Mouse (Mus musculus): ENCODE results near the gene Igsf11. TPM values are rescaled to one million over a fixed set of nuclear protein-coding genes. Genes with fewer than 3 reads are reported as not detected.

Igsf11 gene
- polyA plus RNA-seq, 1 experiment from 2014 or later = 0.66 TPM

- no peak for ATAC-seq (ENCODE audit: insufficient number of reproducible peaks, insufficient read depth, low FRiP score, low TSS enrichment, low read depth)
- 34% methylated on average over 6 of the region's 6 CpGs for WGBS
- H3K9ac ChIP-seq = no peak overlapping the region
- H3K9me3 ChIP-seq = no peaks in the 10 kb centered on the region
- no peaks in the 10 kb centered on the region for H3K4me1 ChIP-seq
- H3K36me3 ChIP-seq = no peaks in the 10 kb centered on the region
- no peaks in the 10 kb centered on the region for H3K27me3 ChIP-seq
- no peak overlapping the region for H3K4me3 ChIP-seq
- H3K27ac ChIP-seq = no peak overlapping the region
- no peak overlapping the region for H3K4me2 ChIP-seq
Observed at GRCm38 (mm10) chr16:38941275-38941674, 48.8 kb downstream of the Igsf11 start.

- no peaks in the 10 kb centered on the region for H3K9me3 ChIP-seq
- H3K9ac ChIP-seq = no peak overlapping the region
- H3K27me3 ChIP-seq = no peaks in the 10 kb centered on the region
- no peak overlapping the region for H3K27ac ChIP-seq
- no peaks in the 10 kb centered on the region for H3K36me3 ChIP-seq
- H3K4me3 ChIP-seq = no peak overlapping the region
- no peak overlapping the region for H3K4me2 ChIP-seq
- no peak for ATAC-seq (ENCODE audit: insufficient number of reproducible peaks, insufficient read depth, low FRiP score, low TSS enrichment, low read depth)
- no peaks in the 10 kb centered on the region for H3K4me1 ChIP-seq
- WGBS = 19% methylated on average over 5 of the region's 5 CpGs
Observed at GRCm38 (mm10) chr16:38943706-38944550, 51.5 kb downstream of the Igsf11 start.

GRCm38 (mm10) chr16:38945111-38945510, 52.6 kb downstream of the Igsf11 start:
- no peaks in the 10 kb centered on the region for H3K9me3 ChIP-seq
- no peak overlapping the region for H3K4me2 ChIP-seq
- no peak overlapping the region for H3K9ac ChIP-seq
- WGBS = 67% methylated on average over 7 of the region's 7 CpGs
- H3K27ac ChIP-seq = no peak overlapping the region
- no peaks in the 10 kb centered on the region for H3K36me3 ChIP-seq
- H3K27me3 ChIP-seq = no peaks in the 10 kb centered on the region
- no peaks in the 10 kb centered on the region for H3K4me1 ChIP-seq
- no peak for ATAC-seq (ENCODE audit: insufficient number of reproducible peaks, insufficient read depth, low FRiP score, low TSS enrichment, low read depth)
- H3K4me3 ChIP-seq = no peak overlapping the region

GRCm38 (mm10) chr16:38945581-38945981, 53.1 kb downstream of the Igsf11 start:
- Histone ChIP-seq H3K9me3 (no peaks in the 10 kb centered on the region), H3K4me1 (no peaks in the 10 kb centered on the region), H3K36me3 (no peaks in the 10 kb centered on the region), H3K9ac (no peak overlapping the region), H3K27ac (no peak overlapping the region), H3K4me2 (no peak overlapping the region), H3K27me3 (no peaks in the 10 kb centered on the region), H3K4me3 (no peak overlapping the region)
- ATAC-seq (ENCODE audit: insufficient number of reproducible peaks, insufficient read depth, low FRiP score, low TSS enrichment, low read depth) = no peak
- WGBS = 91% methylated on average over 10 of the region's 10 CpGs

GRCm38 (mm10) chr16:38946453-38946852, 54.0 kb downstream of the Igsf11 start:
- Histone ChIP-seq H3K27me3 (no peaks in the 10 kb centered on the region), H3K4me2 (no peak overlapping the region), H3K4me1 (no peaks in the 10 kb centered on the region), H3K27ac (no peak overlapping the region), H3K9ac (no peak overlapping the region), H3K36me3 (no peaks in the 10 kb centered on the region), H3K9me3 (no peaks in the 10 kb centered on the region), H3K4me3 (no peak overlapping the region)
- 60% methylated on average over 7 of the region's 7 CpGs for WGBS
- no peak for ATAC-seq (ENCODE audit: insufficient number of reproducible peaks, insufficient read depth, low FRiP score, low TSS enrichment, low read depth)

- no peaks in the 10 kb centered on the region for H3K9me3 ChIP-seq
- no peak overlapping the region for H3K27ac ChIP-seq
- H3K4me2 ChIP-seq = no peak overlapping the region
- H3K9ac ChIP-seq = no peak overlapping the region
- no peaks in the 10 kb centered on the region for H3K36me3 ChIP-seq
- ATAC-seq (ENCODE audit: insufficient number of reproducible peaks, insufficient read depth, low FRiP score, low TSS enrichment, low read depth) = no peak
- H3K27me3 ChIP-seq = no peaks in the 10 kb centered on the region
- H3K4me3 ChIP-seq = no peak overlapping the region
- WGBS = 80% methylated on average over 7 of the region's 7 CpGs
- H3K4me1 ChIP-seq = no peaks in the 10 kb centered on the region
Observed at GRCm38 (mm10) chr16:38947141-38947879, 54.8 kb downstream of the Igsf11 start.

GRCm38 (mm10) chr16:38948441-38948840, 56.0 kb downstream of the Igsf11 start:
- Histone ChIP-seq H3K4me1 (no peaks in the 10 kb centered on the region), H3K9me3 (no peaks in the 10 kb centered on the region), H3K4me3 (no peak overlapping the region), H3K27ac (no peak overlapping the region), H3K36me3 (no peaks in the 10 kb centered on the region), H3K4me2 (no peak overlapping the region), H3K27me3 (no peaks in the 10 kb centered on the region), H3K9ac (no peak overlapping the region)
- ATAC-seq (ENCODE audit: insufficient number of reproducible peaks, insufficient read depth, low FRiP score, low TSS enrichment, low read depth) = no peak
- 82% methylated on average over 5 of the region's 5 CpGs for WGBS

GRCm38 (mm10) chr16:38952881-38953280, 60.4 kb downstream of the Igsf11 start:
- no peak overlapping the region for H3K9ac ChIP-seq
- no peak overlapping the region for H3K4me2 ChIP-seq
- no peaks in the 10 kb centered on the region for H3K9me3 ChIP-seq
- no peak overlapping the region for H3K4me3 ChIP-seq
- H3K27me3 ChIP-seq = no peaks in the 10 kb centered on the region
- H3K27ac ChIP-seq = no peak overlapping the region
- no peak for ATAC-seq (ENCODE audit: insufficient number of reproducible peaks, insufficient read depth, low FRiP score, low TSS enrichment, low read depth)
- WGBS = 95% methylated on average over 3 of the region's 3 CpGs
- H3K36me3 ChIP-seq = no peaks in the 10 kb centered on the region
- no peaks in the 10 kb centered on the region for H3K4me1 ChIP-seq

GRCm38 (mm10) chr16:38953821-38954220, 61.4 kb downstream of the Igsf11 start:
- Histone ChIP-seq H3K9me3 (no peaks in the 10 kb centered on the region), H3K4me1 (no peaks in the 10 kb centered on the region), H3K9ac (no peak overlapping the region), H3K4me2 (no peak overlapping the region), H3K4me3 (no peak overlapping the region), H3K27ac (no peak overlapping the region), H3K27me3 (no peaks in the 10 kb centered on the region), H3K36me3 (no peaks in the 10 kb centered on the region)
- WGBS = 36% methylated on average over 6 of the region's 6 CpGs
- ATAC-seq (ENCODE audit: insufficient number of reproducible peaks, insufficient read depth, low FRiP score, low TSS enrichment, low read depth) = no peak

GRCm38 (mm10) chr16:38954501-38955288, 62.2 kb downstream of the Igsf11 start:
- Histone ChIP-seq H3K4me1 (no peaks in the 10 kb centered on the region), H3K4me2 (no peak overlapping the region), H3K9me3 (no peaks in the 10 kb centered on the region), H3K4me3 (no peak overlapping the region), H3K27me3 (no peaks in the 10 kb centered on the region), H3K27ac (no peak overlapping the region), H3K36me3 (no peaks in the 10 kb centered on the region), H3K9ac (no peak overlapping the region)
- 83% methylated on average over 16 of the region's 16 CpGs for WGBS
- no peak for ATAC-seq (ENCODE audit: insufficient number of reproducible peaks, insufficient read depth, low FRiP score, low TSS enrichment, low read depth)

- H3K27me3 ChIP-seq = no peaks in the 10 kb centered on the region
- 84% methylated on average over 5 of the region's 5 CpGs for WGBS
- ATAC-seq (ENCODE audit: insufficient number of reproducible peaks, insufficient read depth, low FRiP score, low TSS enrichment, low read depth) = no peak
- no peaks in the 10 kb centered on the region for H3K4me1 ChIP-seq
- no peak overlapping the region for H3K27ac ChIP-seq
- H3K4me3 ChIP-seq = no peak overlapping the region
- H3K9ac ChIP-seq = no peak overlapping the region
- no peak overlapping the region for H3K4me2 ChIP-seq
- no peaks in the 10 kb centered on the region for H3K36me3 ChIP-seq
- no peaks in the 10 kb centered on the region for H3K9me3 ChIP-seq
Observed at GRCm38 (mm10) chr16:38955296-38955695, 62.8 kb downstream of the Igsf11 start.
